Mouse (Mus musculus) lung, adult 2 months (tissue): Measurements from ENCODE around the gene Lcorl. TPM values are rescaled to one million over a fixed set of nuclear protein-coding genes. Genes with fewer than 3 reads are reported as not detected.

Experiments
- DNase-seq: peaks from one replicate; pipeline ENCODE4 v3.0.0; 2022
- H3K4me1 ChIP-seq: fragments of 200-500 bp; 2 replicates; pipeline ENCODE4 v1.6.1; 2011; ENCODE audit warnings: low read length; ENCODE audit not compliant: control insufficient read depth, insufficient read depth
- H3K4me3 ChIP-seq: fragments of 200-500 bp; replicated peaks from 2 replicates; pipeline ENCODE3; 2011; ENCODE audit warnings: low read depth, mild to moderate bottlenecking, control low read depth, low read length; ENCODE audit errors: extremely low read depth
- CTCF ChIP-seq: fragments of 200-500 bp; IDR thresholded peaks from 2 replicates; pipeline ENCODE4 v1.5.1; 2011; ENCODE audit warnings: mild to moderate bottlenecking, low read length, control low read depth; ENCODE audit not compliant: insufficient read depth
- POLR2A ChIP-seq: fragments of 200-500 bp; IDR thresholded peaks from 2 replicates; pipeline ENCODE4 v1.6.1; 2011; ENCODE audit warnings: low read depth, mild to moderate bottlenecking, control low read depth, low read length, borderline replicate concordance; ENCODE audit errors: extremely low read depth
- WGBS: fragments of 180-500 bp; shearing (Covaris S2); methylation state at CpG from one replicate; pipeline ENCODE4 v1.1.7; 2018; 5-methylcytosine and 5-hydroxymethylcytosine counted together
- polyA plus RNA-seq: library from polyadenylated mRNA; depleted of rRNA; stranded (reverse); fragments of >200 nt; gene quantifications from 2 replicates; pipeline ENCODE4 v1.2.3, GENCODE M21; 2012

The Lcorl gene
- polyA plus RNA-seq, 1 experiment: 1.4 TPM

- WGBS: 88% methylated on average over 1 of the region's 1 CpGs
- Histone ChIP-seq H3K4me3 (no peak overlapping the region), H3K4me1 (no peaks in the 10 kb centered on the region)
- no peak for TF ChIP-seq POLR2A
- TF ChIP-seq CTCF: no peak
- DNase-seq: no peak
Measured at GRCm38 (mm10) chr5:45737911-45738310, 119.5 kb downstream of the Lcorl start.

GRCm38 (mm10) chr5:45733751-45734150 is 123.7 kb downstream of the Lcorl start:
- no peaks in the 10 kb centered on the region for H3K4me1 ChIP-seq
- WGBS: 87% methylated on average over 2 of the region's 2 CpGs
- no peak for DNase-seq
- TF ChIP-seq CTCF (no peak), POLR2A (no peak)
- no peak overlapping the region for H3K4me3 ChIP-seq

- DNase-seq: no peak
- 81% methylated on average over 6 of the region's 6 CpGs for WGBS
- H3K4me1 ChIP-seq: no peaks in the 10 kb centered on the region
- H3K4me3 ChIP-seq: no peak overlapping the region
- TF ChIP-seq POLR2A (no peak), CTCF (no peak)
Measured at GRCm38 (mm10) chr5:45718848-45719488, 138.4 kb downstream of the Lcorl start.

- WGBS: 89% methylated on average over 2 of the region's 2 CpGs
- TF ChIP-seq POLR2A (no peak), CTCF (no peak)
- no peak for DNase-seq
- Histone ChIP-seq H3K4me3 (no peak overlapping the region), H3K4me1 (no peaks in the 10 kb centered on the region)
Measured at GRCm38 (mm10) chr5:45709653-45710052, 147.8 kb downstream of the Lcorl start.

- WGBS: 94% methylated on average over 2 of the region's 2 CpGs
- no peaks in the 10 kb centered on the region for H3K4me1 ChIP-seq
- DNase-seq: no peak
- no peak overlapping the region for H3K4me3 ChIP-seq
- TF ChIP-seq CTCF (no peak), POLR2A (no peak)
Measured at GRCm38 (mm10) chr5:45706811-45707210, 150.6 kb downstream of the Lcorl start.

- Histone ChIP-seq H3K4me1 (no peaks in the 10 kb centered on the region), H3K4me3 (no peak overlapping the region)
- DNase-seq: no peak
- 85% methylated on average over 6 of the region's 6 CpGs for WGBS
- TF ChIP-seq CTCF (no peak), POLR2A (no peak)
Measured at GRCm38 (mm10) chr5:45691678-45692077, 165.7 kb downstream of the Lcorl start.

GRCm38 (mm10) chr5:45690802-45691201 is 166.6 kb downstream of the Lcorl start:
- TF ChIP-seq POLR2A: no peak
- TF ChIP-seq CTCF: no peak
- H3K4me1 ChIP-seq: no peaks in the 10 kb centered on the region
- no peak for DNase-seq
- 70% methylated on average over 2 of the region's 2 CpGs for whole genome bisulfite sequencing
- H3K4me3 ChIP-seq: no peak overlapping the region

- no peak for DNase-seq
- no peak overlapping the region for H3K4me3 ChIP-seq
- H3K4me1 ChIP-seq: no peaks in the 10 kb centered on the region
- WGBS: 88% methylated on average over 4 of the region's 4 CpGs
- no peak for TF ChIP-seq POLR2A
- no peak for TF ChIP-seq CTCF
Measured at GRCm38 (mm10) chr5:45689152-45689551, 168.3 kb downstream of the Lcorl start.

GRCm38 (mm10) chr5:45686223-45686622 is 171.2 kb downstream of the Lcorl start:
- 94% methylated on average over 3 of the region's 3 CpGs for WGBS
- Histone ChIP-seq H3K4me1 (no peaks in the 10 kb centered on the region), H3K4me3 (no peak overlapping the region)
- TF ChIP-seq CTCF: no peak
- TF ChIP-seq POLR2A: no peak
- DNase-seq: no peak

GRCm38 (mm10) chr5:45685243-45685642 is 172.2 kb downstream of the Lcorl start:
- 88% methylated on average over 2 of the region's 2 CpGs for WGBS
- no peak overlapping the region for H3K4me3 ChIP-seq
- DNase-seq: no peak
- TF ChIP-seq POLR2A (no peak), CTCF (no peak)
- no peaks in the 10 kb centered on the region for H3K4me1 ChIP-seq
